Mouse (Mus musculus) liver, adult 2 months (tissue): Measurements from ENCODE around the gene Gm11634.

Source experiments
- CTCF ChIP-seq: fragments of 200-500 bp; IDR thresholded peaks from 2 replicates; pipeline ENCODE4 v1.5.1; 2011; ENCODE audit warnings: low read depth, low read length, control low read depth
- POLR2A ChIP-seq: fragments of 200-500 bp; IDR thresholded peaks from 2 replicates; pipeline ENCODE4 v1.6.1; 2011; ENCODE audit warnings: low read length, control low read depth; ENCODE audit not compliant: insufficient read depth; ENCODE audit errors: extremely low read depth

GRCm38 (mm10) chr11:101544132-101544531, 54.9 kb downstream of the Gm11634 start:
- TF ChIP-seq CTCF (no peak), POLR2A (no peak)
